Mouse (Mus musculus): ENCODE measurements at regions not wholly inside any gene's neighbourhood (a gene's known extent, or its start where the extent isn't known, plus 50 kb on each side); places are given as distances from the start of the nearest gene placed in this dataset.

- TF ChIP-seq CTCF (IDR thresholded peaks at IDR 0.05; ENCODE audit: insufficient read depth, low read length) (no peak), POLR2A (IDR thresholded peaks at IDR 0.05; ENCODE audit: borderline replicate concordance, extremely low read depth, low read depth, low read length) (no peak)
These were observed 70.5 kb upstream of the Tmtc1 start for GRCm38 (mm10) chr6:148514645-148515044.

Measured in lung, adult 2 months (tissue).